Mouse (Mus musculus) heart, postnatal 0 days (tissue): ENCODE measurements at regions not wholly inside any gene's neighbourhood (a gene's known extent, or its start where the extent isn't known, plus 50 kb on each side); places are given as distances from the start of the nearest gene placed in this dataset.

ENCODE experiments used
- CTCF ChIP-seq: IDR thresholded peaks from 2 replicates; pipeline ENCODE4 v1.5.1; 2016; ENCODE audit warnings: antibody characterized with exemption, control low read depth, low read depth
- EP300 ChIP-seq: IDR thresholded peaks from 2 replicates; pipeline ENCODE4 v1.6.1; 2016; ENCODE audit warnings: antibody characterized with exemption, low read depth

DNA sequence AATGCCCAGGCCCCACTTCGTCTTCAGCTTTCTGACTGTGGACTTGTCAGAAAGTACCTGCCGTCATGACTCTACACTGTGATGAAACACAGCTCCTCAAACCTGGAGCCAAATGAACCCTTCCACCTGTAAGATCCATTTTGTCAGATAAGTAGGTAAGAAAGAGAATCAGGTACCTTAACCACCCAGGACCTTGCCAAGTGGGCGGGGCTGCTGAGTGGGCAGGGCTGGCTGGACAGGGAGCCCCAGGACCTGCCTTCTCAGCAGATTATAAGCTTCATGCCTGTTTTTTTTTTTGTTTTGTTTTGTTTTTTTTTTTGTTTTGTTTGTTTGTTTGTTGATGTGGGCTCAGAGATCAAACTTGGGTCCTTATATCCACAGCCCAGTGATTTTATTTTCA, 311.8 kb upstream of the Pabpc6 start:
- TF ChIP-seq CTCF (no peak), EP300 (no peak)
